Mouse (Mus musculus): ENCODE results near the gene Flywch1.

DNA sequence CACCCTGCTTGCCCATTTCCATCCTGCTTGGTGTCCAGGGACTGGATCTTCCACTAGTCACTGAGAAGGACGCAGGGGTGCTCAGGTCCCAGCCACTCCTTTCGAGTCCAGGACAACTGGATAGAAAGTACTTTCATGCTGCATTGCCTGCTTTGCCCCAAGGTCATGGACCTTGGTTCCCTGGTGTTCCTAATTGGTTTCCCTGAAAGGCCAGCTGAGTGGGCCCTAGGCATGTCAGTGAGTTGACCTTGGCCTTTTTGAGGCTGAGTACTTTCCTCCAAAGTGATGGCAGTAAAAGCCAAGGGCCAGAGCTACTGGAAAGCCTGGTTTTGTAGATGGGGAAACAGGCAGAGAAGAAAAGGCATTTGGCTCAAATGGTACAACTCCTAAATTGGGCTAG is 49.5 kb downstream of the Flywch1 start:
- no peak for TF ChIP-seq SRF (IDR thresholded peaks at IDR 0.05; ENCODE audit: control insufficient read depth, insufficient read length, low read depth)
- TF ChIP-seq TCF12 (IDR thresholded peaks at IDR 0.05; ENCODE audit: insufficient read depth, poor library complexity, severe bottlenecking): no peak
